Mouse (Mus musculus) liver, adult 2 months (tissue): Measurements from ENCODE around the gene Gm17268.

Experiments used
- CTCF ChIP-seq: fragments of 200-500 bp; IDR thresholded peaks from 2 replicates; pipeline ENCODE4 v1.5.1; 2011; ENCODE audit warnings: low read depth, low read length, control low read depth
- POLR2A ChIP-seq: fragments of 200-500 bp; IDR thresholded peaks from 2 replicates; pipeline ENCODE4 v1.6.1; 2011; ENCODE audit warnings: low read length, control low read depth; ENCODE audit not compliant: insufficient read depth; ENCODE audit errors: extremely low read depth

DNA sequence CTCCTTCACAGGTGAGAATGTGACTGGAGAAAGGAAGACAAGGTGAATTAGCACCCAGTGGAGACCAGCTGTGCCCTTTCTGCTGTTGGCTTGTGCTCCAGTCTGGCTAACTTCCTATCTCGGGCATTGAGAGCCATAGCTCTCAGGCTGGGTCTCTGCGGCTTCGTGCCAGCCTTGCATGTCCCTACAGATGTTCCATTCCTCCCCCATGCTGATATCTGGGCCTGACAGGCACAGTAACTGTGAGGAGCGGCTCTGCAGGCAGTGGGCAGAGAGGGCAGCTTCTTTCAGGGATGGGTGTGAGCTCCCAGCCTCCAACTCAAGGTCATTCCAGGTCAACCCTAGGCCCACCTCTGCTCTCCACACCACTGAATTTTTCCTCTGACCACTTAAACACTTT is 38.9 kb downstream of the Gm17268 start:
- TF ChIP-seq CTCF = no peak
- TF ChIP-seq POLR2A = no peak
